Mouse (Mus musculus): Measurements from ENCODE around the gene S100a5. TPM values are rescaled to one million over a fixed set of nuclear protein-coding genes. Genes with fewer than 3 reads are reported as not detected.

Gene S100a5
- polyA plus RNA-seq, 1 experiment from 2014 or later = not detected

GRCm38 (mm10) chr3:90648981-90649380 is 40.7 kb downstream of the S100a5 start:
- Histone ChIP-seq H3K27me3 (ENCODE audit: control insufficient read depth, insufficient read depth, low read length) (no peaks in the 10 kb centered on the region), H3K36me3 (ENCODE audit: control insufficient read depth, insufficient read depth, low read length) (no peaks in the 10 kb centered on the region), H3K4me2 (replicated peaks; ENCODE audit: low read depth, low read length) (no peak overlapping the region), H3K9ac (ENCODE audit: low read depth, low read length) (no peak overlapping the region), H3K9me3 (ENCODE audit: control insufficient read depth, low read length) (no peaks in the 10 kb centered on the region), H3K4me3 (ENCODE audit: low read length) (no peak overlapping the region), H3K4me1 (ENCODE audit: control insufficient read depth, insufficient read depth, low read length) (no peaks in the 10 kb centered on the region), H3K27ac (ENCODE audit: low read depth, low read length) (no peak overlapping the region)
- ATAC-seq (ENCODE audit: low FRiP score, low TSS enrichment) = no peak

- no peaks in the 10 kb centered on the region for H3K9me3 ChIP-seq (ENCODE audit: control insufficient read depth, low read length)
- WGBS = 92% methylated on average over 2 of the region's 2 CpGs
- ATAC-seq (ENCODE audit: low FRiP score, low TSS enrichment) = no peak
Observed at GRCm38 (mm10) chr3:90649832-90650231, 41.5 kb downstream of the S100a5 start.

DNA sequence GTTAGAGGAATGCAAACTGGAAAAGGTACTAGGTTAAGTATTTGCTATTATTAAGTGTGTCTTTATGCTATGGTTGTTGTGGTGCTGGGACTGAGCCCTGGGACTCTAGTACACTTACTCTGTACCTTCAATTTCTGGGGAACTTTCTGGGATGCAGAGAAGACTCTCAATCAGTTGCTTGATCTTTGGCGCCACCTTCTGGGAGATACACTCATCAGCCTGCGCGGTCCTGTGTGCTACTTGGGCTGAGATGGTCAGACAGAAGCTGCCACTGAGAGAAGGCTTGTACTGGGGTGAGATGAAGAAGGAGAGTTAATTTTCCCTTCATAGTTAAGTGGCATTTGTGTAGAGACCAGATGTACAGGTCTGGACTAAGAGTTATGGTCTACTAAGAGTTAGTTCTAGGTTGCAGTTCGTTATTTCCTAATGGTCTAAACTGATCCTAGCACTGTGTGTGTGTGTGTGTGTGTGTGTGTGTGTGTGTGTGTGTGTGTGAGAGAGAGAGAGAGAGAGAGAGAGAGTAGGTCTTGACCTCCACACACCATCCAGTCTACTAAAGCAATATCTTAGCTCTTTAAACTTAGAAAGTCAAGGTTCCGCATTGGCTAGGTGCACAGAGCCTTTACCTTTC is 44.7 kb downstream of the S100a5 start:
- no peak overlapping the region for H3K9ac ChIP-seq (ENCODE audit: low read depth, low read length)
- no peaks in the 10 kb centered on the region for H3K27me3 ChIP-seq (ENCODE audit: control insufficient read depth, insufficient read depth, low read length)
- H3K36me3 ChIP-seq (ENCODE audit: control insufficient read depth, insufficient read depth, low read length) = no peaks in the 10 kb centered on the region
- ATAC-seq (ENCODE audit: low FRiP score, low TSS enrichment) = peak; percentile 82; the same call in 1 of the 2 replicates
- WGBS = 37% methylated on average over 5 of the region's 5 CpGs
- H3K4me2 ChIP-seq (replicated peaks; ENCODE audit: low read depth, low read length) = no peak overlapping the region
- no peaks in the 10 kb centered on the region for H3K4me1 ChIP-seq (ENCODE audit: control insufficient read depth, insufficient read depth, low read length)
- H3K27ac ChIP-seq (ENCODE audit: low read depth, low read length) = no peak overlapping the region
- H3K9me3 ChIP-seq (ENCODE audit: control insufficient read depth, low read length) = no peaks in the 10 kb centered on the region
- H3K4me3 ChIP-seq (ENCODE audit: low read length) = no peak overlapping the region

More at GRCm38 (mm10) chr3:90649832-90650231, 41.5 kb downstream of the S100a5 start:
- Histone ChIP-seq H3K27me3 (ENCODE audit: control insufficient read depth, insufficient read depth, low read length) (no peaks in the 10 kb centered on the region), H3K36me3 (ENCODE audit: control insufficient read depth, insufficient read depth, low read length) (no peaks in the 10 kb centered on the region), H3K4me1 (ENCODE audit: control insufficient read depth, insufficient read depth, low read length) (no peaks in the 10 kb centered on the region), H3K27ac (ENCODE audit: low read depth, low read length) (no peak overlapping the region), H3K4me2 (replicated peaks; ENCODE audit: low read depth, low read length) (no peak overlapping the region), H3K9ac (ENCODE audit: low read depth, low read length) (no peak overlapping the region), H3K4me3 (ENCODE audit: low read length) (no peak overlapping the region)

DNA sequence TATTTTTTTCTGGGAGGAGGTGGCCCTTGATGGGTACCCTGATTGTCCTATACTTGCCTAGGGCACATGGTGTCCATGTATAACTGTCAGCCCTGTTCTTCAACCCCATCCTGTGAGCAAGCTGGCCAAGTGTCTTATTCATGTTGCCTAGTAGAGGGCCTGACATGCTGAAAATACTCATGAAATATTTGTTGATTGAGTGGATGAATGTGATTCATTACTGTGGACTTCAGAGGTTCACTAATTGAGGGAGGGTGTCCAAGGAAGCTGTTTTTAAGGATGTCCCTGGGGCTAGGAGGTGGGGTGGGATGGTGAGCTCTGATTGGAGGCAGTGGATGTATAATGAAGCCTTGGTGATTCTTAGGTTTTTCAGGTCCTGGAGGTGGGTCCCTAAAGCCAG is 45.4 kb downstream of the S100a5 start, which contains the start of gene S100a7a:
Gene S100a7a (plus strand): TSS at position 301 of the 400 bp plus-strand sequence.
- Histone ChIP-seq H3K4me3 (ENCODE audit: low read length) (no peak within 1 kb of the TSS), H3K36me3 (ENCODE audit: control insufficient read depth, insufficient read depth, low read length) (no peaks in the 10 kb centered on the region), H3K9me3 (ENCODE audit: control insufficient read depth, low read length) (no peaks in the 10 kb centered on the region), H3K4me2 (replicated peaks; ENCODE audit: low read depth, low read length) (no peak within 1 kb of the TSS), H3K27ac (ENCODE audit: low read depth, low read length) (no peak within 1 kb of the TSS), H3K4me1 (ENCODE audit: control insufficient read depth, insufficient read depth, low read length) (no peaks in the 10 kb centered on the region), H3K27me3 (ENCODE audit: control insufficient read depth, insufficient read depth, low read length) (no peaks in the 10 kb centered on the region), H3K9ac (ENCODE audit: low read depth, low read length) (no peak within 1 kb of the TSS)
- ATAC-seq (ENCODE audit: low FRiP score, low TSS enrichment) = no peak

DNA sequence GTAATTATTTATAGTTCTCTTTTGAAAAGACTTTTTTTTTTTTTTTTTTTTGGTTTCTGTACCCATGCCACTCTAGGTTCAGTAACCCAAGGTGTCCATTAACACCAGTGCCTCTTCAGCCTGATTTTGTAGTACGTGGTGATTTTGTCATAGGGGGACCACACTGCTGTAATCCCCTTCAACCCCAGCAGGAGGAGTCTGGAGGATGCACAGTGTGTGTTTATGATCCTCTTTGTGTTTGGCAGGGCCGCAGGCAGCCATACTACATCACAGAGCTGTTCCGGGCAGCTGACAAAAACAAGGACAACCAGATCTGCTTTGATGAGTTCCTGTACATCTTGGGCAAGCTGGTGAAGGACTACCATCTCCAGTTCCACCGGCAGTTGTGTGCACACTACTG is 49.1 kb downstream of the S100a5 start:
- no peak overlapping the region for H3K27ac ChIP-seq (ENCODE audit: low read depth, low read length)
- H3K27me3 ChIP-seq (ENCODE audit: control insufficient read depth, insufficient read depth, low read length) = no peaks in the 10 kb centered on the region
- 75% methylated on average over 4 of the region's 4 CpGs for WGBS
- ATAC-seq (ENCODE audit: low FRiP score, low TSS enrichment) = no peak
- no peaks in the 10 kb centered on the region for H3K4me1 ChIP-seq (ENCODE audit: control insufficient read depth, insufficient read depth, low read length)
- no peak overlapping the region for H3K9ac ChIP-seq (ENCODE audit: low read depth, low read length)
- H3K9me3 ChIP-seq (ENCODE audit: control insufficient read depth, low read length) = no peaks in the 10 kb centered on the region
- H3K4me2 ChIP-seq (replicated peaks; ENCODE audit: low read depth, low read length) = no peak overlapping the region
- no peak overlapping the region for H3K4me3 ChIP-seq (ENCODE audit: low read length)
- no peaks in the 10 kb centered on the region for H3K36me3 ChIP-seq (ENCODE audit: control insufficient read depth, insufficient read depth, low read length)

DNA sequence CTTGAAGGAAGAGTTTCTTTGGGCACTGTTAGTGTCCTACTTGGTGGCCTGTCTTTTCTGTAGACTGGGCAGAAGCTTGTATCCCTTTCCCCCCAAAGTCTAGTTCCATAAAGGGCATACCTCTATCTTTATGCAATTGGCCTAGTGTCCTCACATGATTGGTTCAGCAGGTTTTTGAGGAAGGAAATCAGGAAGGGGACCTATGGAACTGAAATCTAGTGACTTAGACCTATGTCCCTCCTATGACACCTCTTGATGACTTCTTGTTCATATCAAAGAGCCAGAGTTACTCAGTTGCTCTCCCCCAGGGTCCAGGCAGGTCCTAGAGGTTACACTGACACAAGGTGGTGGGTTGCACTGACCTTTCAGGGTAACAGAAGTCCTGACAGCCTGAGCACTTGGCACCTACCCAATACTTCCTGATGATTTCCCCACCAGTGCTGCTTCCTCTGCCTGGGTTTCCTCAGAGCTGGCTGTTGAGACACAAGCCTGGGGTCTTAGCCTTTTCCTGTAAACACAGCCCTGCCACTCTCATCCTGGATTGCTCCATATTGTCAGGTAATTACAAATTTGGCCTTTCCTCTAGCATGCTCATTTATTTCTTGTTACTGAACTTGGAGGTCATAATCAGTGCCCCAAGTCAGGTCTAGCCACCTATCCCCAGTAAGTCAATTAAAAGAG is 51.2 kb downstream of the S100a5 start:
- H3K4me2 ChIP-seq (replicated peaks; ENCODE audit: low read depth, low read length) = no peak overlapping the region
- no peaks in the 10 kb centered on the region for H3K36me3 ChIP-seq (ENCODE audit: control insufficient read depth, insufficient read depth, low read length)
- H3K27me3 ChIP-seq (ENCODE audit: control insufficient read depth, insufficient read depth, low read length) = no peaks in the 10 kb centered on the region
- H3K4me1 ChIP-seq (ENCODE audit: control insufficient read depth, insufficient read depth, low read length) = no peaks in the 10 kb centered on the region
- no peak overlapping the region for H3K27ac ChIP-seq (ENCODE audit: low read depth, low read length)
- no peaks in the 10 kb centered on the region for H3K9me3 ChIP-seq (ENCODE audit: control insufficient read depth, low read length)
- H3K9ac ChIP-seq (ENCODE audit: low read depth, low read length) = no peak overlapping the region
- H3K4me3 ChIP-seq (ENCODE audit: low read length) = no peak overlapping the region
- no peak for ATAC-seq (ENCODE audit: low FRiP score, low TSS enrichment)

Other genes starting within 250 kb of the S100a5 start
- gene Slc27a3, start 218.6 kb upstream of the S100a5 start, polyA plus RNA-seq (2014; fragmentation: Nextera tagmentation; extraction: Ambion mirVana) = 8.2 and 12.3 TPM in 2 replicates
- gene Ints3, start 174.9 kb upstream of the S100a5 start, polyA plus RNA-seq (2014; fragmentation: Nextera tagmentation; extraction: Ambion mirVana) = 24.0 and 39.2 TPM in 2 replicates
- gene Npr1, start 142.7 kb upstream of the S100a5 start, polyA plus RNA-seq (2014; fragmentation: Nextera tagmentation; extraction: Ambion mirVana) = 11.0 and 12.3 TPM in 2 replicates
- gene Ilf2, start 132.4 kb upstream of the S100a5 start, polyA plus RNA-seq (2014; fragmentation: Nextera tagmentation; extraction: Ambion mirVana) = 245 and 262 TPM in 2 replicates
- gene Snapin, start 117.5 kb upstream of the S100a5 start, polyA plus RNA-seq (2014; fragmentation: Nextera tagmentation; extraction: Ambion mirVana) = 58.5 and 67.6 TPM in 2 replicates
- 98.8 and 105 TPM in 2 replicates for gene Chtop, start 99.0 kb upstream of the S100a5 start, polyA plus RNA-seq (2014; fragmentation: Nextera tagmentation; extraction: Ambion mirVana)
- gene S100a1, start 94.1 kb upstream of the S100a5 start, polyA plus RNA-seq (2014; fragmentation: Nextera tagmentation; extraction: Ambion mirVana) = 50.7 and 55.9 TPM in 2 replicates
- 30.2 and 38.0 TPM in 2 replicates for gene S100a13, start 94.1 kb upstream of the S100a5 start, polyA plus RNA-seq (2014; fragmentation: Nextera tagmentation; extraction: Ambion mirVana)
- 1.1 and 1.6 TPM in 2 replicates for gene S100a14, start 81.7 kb upstream of the S100a5 start, polyA plus RNA-seq (2014; fragmentation: Nextera tagmentation; extraction: Ambion mirVana)
- gene S100a16, start 71.3 kb upstream of the S100a5 start, polyA plus RNA-seq (2014; fragmentation: Nextera tagmentation; extraction: Ambion mirVana) = 175 and 198 TPM in 2 replicates
- 0.06 TPM in 1 of 2 replicates, not detected in the other for gene S100a3, start 47.9 kb upstream of the S100a5 start, polyA plus RNA-seq (2014; fragmentation: Nextera tagmentation; extraction: Ambion mirVana)
- gene S100a2, start 18.3 kb upstream of the S100a5 start, polyA plus RNA-seq (2014; fragmentation: Nextera tagmentation; extraction: Ambion mirVana) = not detected in 2 replicates
- not detected in 2 replicates for gene Gm42674, start 6.6 kb upstream of the S100a5 start, polyA plus RNA-seq (2014; fragmentation: Nextera tagmentation; extraction: Ambion mirVana)
- gene S100a4, start 4.8 kb upstream of the S100a5 start, polyA plus RNA-seq (2014; fragmentation: Nextera tagmentation; extraction: Ambion mirVana) = 2.7 and 3.9 TPM in 2 replicates
- gene S100a6, start 4.4 kb downstream of the S100a5 start, polyA plus RNA-seq (2014; fragmentation: Nextera tagmentation; extraction: Ambion mirVana) = 115 and 148 TPM in 2 replicates
- gene S100a7a, start 45.5 kb downstream of the S100a5 start, polyA plus RNA-seq (2014; fragmentation: Nextera tagmentation; extraction: Ambion mirVana) = not detected in 2 replicates
- 2.4 and 4.2 TPM in 2 replicates for gene S100a8, start 60.5 kb downstream of the S100a5 start, polyA plus RNA-seq (2014; fragmentation: Nextera tagmentation; extraction: Ambion mirVana)
- gene S100a9, start 87.2 kb downstream of the S100a5 start, polyA plus RNA-seq (2014; fragmentation: Nextera tagmentation; extraction: Ambion mirVana) = 1.3 and 2.0 TPM in 2 replicates
- not detected in 2 replicates for gene Pglyrp4, start 118.4 kb downstream of the S100a5 start, polyA plus RNA-seq (2014; fragmentation: Nextera tagmentation; extraction: Ambion mirVana)
- gene Gm5849, start 169.4 kb downstream of the S100a5 start, polyA plus RNA-seq (2014; fragmentation: Nextera tagmentation; extraction: Ambion mirVana) = not detected in 2 replicates